Mouse (Mus musculus) embryo, embryonic 11 days (tissue): Measurements from ENCODE around the gene 4930433I11Rik.
"Not testable (repeated sequence)": the region's sequence is repeated elsewhere in the genome, so short reads cannot be mapped to it uniquely, and the experiment has no call there.

Source experiments
- DNase-seq: peaks from one replicate; pipeline ENCODE4 v3.0.0-alpha.2; 2015

The 4930433I11Rik gene

DNA sequence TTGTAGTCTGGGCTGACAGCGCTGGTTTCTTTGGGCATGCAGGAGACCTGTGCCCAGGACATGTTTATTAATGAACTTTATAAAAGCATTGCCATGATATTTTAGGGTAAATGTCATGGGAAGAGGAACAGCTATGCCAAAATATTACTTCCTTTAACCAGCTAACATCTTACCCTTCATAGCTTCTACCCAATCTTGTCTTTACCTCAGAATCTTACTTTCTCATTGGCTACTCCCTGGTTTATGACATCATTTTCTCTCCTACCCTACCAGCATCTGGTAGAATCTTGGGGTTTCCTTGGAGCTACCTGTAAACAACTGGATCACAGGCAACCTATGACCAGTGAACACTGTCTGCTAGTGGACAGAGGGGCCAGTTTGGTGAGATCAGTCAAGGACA is at the start of gene 4930433I11Rik:
TSS of gene 4930433I11Rik (plus strand) at position 301 of the 400 bp plus-strand sequence.
- DNase-seq, result no peak

DNA sequence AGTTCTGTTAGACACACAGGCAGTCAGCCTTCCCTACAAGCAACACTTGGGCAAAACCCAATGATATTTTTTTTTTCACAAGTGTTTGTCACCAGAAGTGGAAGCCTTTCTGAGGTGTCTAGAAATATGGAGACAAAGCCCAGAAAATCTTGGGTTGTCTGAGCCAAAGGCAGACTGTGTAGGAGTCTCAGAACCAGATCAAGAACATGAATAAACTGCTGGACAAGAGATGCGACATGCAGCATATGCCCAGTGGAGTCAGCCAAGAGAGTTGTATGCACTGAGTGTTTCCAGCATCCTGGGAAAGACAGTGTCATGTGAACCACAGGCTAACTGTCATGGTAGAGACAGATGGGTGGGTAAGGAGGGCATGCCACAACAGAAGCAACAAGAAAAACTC is 48.0 kb upstream of the 4930433I11Rik start:
- DNase-seq, result no peak

DNA sequence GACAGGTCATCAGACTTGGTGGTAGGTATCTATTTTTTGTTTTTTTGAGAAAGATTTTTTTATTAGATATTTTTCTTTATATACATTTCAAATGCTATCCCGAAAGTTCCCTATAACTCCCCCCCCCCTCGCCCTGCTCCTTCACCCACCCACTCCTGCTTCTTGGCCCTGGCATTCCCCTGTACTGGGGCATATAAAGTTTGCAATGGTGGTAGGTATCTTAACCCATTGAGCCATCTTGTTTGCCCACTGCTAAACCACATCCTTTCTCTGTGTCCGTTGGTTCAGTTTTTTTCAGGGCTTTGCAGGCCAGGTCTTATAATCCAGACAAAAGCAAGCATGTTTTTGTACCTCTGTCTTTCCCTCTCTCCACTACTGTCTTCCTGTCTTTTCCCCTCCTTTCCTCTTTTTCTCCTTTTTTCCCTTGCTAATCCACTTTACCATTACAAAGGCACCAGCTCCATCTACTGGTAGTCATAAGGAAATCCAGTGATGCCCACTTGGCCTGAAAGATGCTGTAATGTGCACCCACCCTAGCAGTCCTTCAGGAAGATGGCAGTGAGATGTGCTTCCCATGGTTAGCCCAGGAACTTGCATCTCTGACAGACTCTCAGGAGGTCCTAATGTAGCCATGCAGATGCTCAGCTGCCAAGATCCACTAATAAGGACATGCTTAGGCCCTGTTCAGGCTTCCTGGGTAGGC is 45.0 kb upstream of the 4930433I11Rik start:
- DNase-seq, result peak; percentile 60

DNA sequence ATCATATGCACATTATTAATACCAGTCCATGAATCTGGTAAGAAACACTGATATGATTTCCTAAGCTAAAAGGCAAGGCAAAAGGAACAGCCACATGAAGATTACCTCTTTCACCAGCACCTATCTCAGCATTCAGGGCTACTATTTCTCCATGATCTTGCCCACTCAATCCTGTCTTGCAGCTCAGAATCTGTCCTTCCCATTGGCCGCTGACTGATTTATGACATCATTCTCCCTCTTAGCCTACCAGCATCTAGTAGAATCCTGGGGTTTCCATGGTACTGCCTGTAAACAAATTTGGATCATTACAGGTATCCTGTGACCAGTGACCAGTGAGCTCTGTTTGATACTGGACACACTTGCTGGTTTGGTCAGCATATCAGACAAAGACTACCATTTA is 45.1 kb downstream of the 4930433I11Rik start, which contains the start of gene Gm4884:
TSS of gene Gm4884 (plus strand) at position 301 of the 400 bp plus-strand sequence.
- not testable (repeated sequence) for DNase-seq

DNA sequence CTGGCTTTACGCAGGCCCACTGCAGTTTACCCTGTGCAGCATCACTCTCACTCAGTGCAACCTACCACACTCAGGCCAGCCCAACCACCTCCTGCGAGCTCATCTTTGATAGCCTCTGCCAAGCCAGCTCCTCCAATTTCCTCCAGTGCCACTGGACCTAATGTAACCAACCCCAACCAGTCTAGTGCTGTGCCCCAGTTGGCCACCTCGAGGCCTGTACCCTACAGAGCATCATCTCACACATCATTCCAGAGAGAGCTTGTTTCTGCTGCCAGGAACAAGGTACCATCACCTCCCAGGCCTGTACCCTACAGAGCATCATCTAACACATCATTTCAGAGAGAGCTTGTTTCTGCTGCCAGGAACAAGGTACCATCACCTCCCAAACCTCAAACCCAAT is 56.7 kb downstream of the 4930433I11Rik start:
- not testable (repeated sequence) for DNase-seq
